Mouse (Mus musculus) Muller cell, postnatal 12 days (primary cell): ENCODE measurements around the gene Cit.

Experiments
- DNase-seq: peaks from one replicate; pipeline ENCODE4 v3.0.0-alpha.2; 2015; ENCODE audit errors: inconsistent ontology term

Gene Cit

DNA sequence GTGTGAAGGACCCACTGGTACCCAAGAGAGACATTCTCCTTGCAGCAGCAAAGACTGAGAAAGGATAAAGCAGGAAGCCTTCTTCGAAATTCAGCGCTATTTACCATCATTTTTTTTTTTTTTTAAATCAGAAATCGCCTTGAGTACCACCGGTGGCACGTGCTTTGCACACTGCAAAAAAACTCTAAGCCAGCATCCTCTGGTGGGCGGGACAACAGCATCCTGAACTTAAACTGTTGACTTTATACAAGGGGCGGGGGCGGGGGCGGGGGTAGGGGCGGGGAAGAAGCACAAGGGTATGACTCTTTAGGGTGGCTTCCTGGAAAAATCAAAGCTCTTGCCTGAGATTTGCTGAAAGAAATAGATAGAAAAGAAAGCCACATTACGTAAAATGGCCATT, 194.6 kb downstream of the Cit start:
- DNase-seq, result no peak

DNA sequence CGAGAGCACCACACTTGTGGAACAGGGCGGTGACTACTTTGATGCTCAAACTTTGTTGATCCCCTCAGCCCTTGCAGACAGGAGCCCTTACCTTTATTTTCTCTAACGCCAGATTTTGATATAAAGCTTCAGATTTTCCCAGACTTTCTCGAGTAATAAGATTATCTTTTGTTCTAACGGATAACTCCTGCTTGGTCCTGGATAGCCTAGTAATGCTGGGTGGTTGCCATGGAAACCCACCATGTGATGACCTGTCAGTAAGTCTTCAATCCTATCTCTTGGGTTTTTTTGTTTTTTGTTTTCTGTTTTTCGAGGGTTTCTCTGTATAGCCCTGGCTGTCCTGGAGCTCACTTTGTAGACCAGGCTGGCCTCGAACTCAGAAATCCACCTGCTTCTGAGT, 197.2 kb downstream of the Cit start:
- DNase-seq, result no peak

DNA sequence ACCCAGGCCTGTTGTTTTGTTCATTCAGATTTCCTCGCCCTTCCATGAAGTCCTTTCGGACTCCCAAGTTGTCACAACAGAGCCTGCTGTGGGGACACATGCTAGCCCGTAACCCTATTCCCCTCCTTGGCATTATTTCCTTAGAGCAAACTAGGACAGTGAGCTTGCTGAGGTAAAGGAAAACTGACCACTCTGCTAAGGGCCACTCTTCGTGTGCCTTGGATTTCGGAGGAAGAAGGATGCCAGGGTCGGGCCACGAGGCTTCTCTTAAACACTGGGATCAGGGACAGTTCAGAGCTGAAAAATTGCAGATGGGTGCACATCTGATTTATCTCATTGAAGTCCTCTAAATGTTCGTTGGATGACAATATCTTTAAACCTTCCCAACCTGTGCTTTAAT, 200.5 kb downstream of the Cit start:
- no peak for DNase-seq

DNA sequence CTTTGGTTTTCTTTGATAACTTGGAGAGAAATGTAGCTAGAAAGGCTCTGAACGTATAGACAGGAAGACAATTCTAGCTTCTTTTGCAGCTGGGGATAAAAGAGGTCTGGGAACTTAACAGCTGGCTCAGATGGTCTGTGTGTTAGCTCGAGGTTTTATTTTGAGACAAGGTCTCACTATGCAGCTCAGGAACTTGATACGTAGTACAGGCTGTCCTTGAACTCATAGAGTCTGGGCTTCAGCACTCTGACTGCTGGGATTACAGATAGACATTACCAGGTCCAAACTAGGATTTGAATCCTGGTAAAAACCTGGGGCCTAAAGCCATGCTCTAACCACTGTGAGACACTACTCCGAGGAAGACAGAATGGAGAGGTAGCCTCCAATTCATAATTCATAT, 201.2 kb downstream of the Cit start:
- no peak for DNase-seq

DNA sequence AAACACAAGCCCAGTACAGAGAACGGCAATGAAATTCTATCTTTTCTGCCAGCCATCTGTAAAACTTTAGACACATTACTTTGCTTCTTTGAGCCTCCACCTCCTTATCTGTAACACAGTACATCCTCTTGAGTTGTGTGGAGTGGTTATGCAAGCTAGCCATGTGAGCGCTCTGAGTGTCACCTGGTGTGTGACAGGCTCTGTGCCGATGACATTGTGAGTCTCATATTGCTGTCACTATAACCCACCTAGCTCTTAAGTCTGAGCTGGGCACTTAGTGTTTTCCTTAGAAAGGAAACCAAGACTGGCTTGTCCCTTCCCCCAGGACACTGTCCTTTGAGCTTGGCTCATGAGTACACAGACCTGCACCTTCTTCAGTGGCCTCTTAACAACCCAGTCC, 203.2 kb downstream of the Cit start:
- no peak for DNase-seq

DNA sequence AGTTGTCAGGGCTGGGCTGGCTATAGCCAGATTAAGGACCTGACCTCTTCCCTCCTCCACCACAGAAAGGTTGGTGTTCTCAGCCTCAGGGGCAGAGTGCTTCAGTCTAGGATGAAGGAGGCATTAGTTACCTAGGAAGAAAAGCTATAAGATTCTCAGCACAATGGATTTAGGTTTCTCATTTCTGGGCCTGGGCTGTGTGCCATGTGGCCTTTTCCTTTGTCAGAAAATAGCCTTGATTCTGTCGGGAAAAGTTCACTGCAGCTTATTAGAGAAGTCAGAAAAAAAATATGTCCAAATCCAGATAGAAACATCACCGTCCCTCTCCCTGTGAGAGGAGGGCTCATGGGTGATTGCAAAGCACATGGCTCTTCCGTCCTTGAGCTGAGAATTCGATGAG, 204.7 kb downstream of the Cit start:
- no peak for DNase-seq

DNA sequence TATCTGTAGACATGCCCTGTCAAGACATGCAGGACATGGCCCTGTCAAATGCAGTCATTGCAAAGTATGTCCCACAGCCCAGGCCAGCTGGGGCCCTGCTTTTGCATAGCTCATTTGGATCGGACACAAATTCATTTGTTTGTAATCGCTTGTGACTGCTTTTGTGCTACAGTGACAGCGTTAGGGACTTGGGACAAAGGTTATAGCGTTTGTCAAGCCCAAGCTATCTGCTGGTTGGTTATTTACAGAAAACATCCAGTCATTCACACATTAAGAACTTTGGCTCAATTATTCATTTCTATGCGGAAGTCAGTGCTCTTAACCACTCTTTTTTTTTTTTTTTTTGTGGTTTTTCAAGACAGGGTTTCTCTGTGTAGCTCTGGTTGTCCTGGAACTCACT, 207.1 kb downstream of the Cit start:
- DNase-seq, result no peak

DNA sequence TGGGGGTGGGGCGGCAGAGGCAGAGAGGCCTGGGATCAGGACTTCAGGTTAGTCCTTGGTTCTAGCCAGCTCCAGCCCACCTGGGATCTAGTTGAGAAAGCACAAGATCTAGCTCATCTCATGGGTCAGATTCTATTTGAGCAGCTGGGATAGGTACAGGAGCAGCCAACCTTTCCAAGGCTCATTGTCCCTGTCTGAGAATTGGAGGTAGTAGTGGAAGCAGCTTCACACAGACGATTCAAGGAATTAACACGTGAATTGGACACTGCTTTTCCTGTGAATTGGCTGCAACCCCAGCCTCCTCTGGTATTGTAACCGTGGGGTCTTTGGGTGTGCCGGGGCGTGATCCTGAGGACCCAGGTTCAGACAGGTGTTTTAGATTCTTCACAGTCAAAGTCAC, 207.7 kb downstream of the Cit start:
- DNase-seq, result no peak
